Mouse (Mus musculus): ENCODE measurements at regions not wholly inside any gene's neighbourhood (a gene's known extent, or its start where the extent isn't known, plus 50 kb on each side); places are given as distances from the start of the nearest gene placed in this dataset.

DNA sequence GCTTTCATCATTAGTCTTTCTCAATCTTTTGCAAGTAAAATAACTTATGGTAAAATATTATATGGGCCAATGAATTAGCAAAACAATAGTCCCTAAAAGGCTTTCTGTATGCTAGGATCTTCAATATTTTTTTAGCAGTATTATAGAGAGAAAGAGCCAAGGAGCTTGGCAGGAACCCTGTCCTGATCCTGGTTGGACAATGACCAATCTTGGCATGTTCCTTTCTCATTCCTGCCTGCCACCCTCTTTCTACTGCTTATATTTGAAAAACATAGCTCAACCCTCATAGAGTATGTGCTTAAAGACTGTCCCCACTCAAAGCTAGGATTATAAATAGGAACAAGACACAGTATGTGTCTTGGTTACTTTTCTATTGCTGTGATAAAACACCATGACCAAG lies 327.8 kb upstream of the Spred2 start:
- Histone ChIP-seq H3K9me3 (ENCODE audit: low read length) (no peaks in the 10 kb centered on the region), H3K4me2 (replicated peaks; ENCODE audit: low read depth, low read length) (no peak overlapping the region), H3K9ac (replicated peaks; ENCODE audit: low read depth) (no peak overlapping the region), H3K4me3 (ENCODE audit: low read depth, low read length) (no peak overlapping the region), H3K27ac (ENCODE audit: low read length) (no peak overlapping the region), H3K36me3 (ENCODE audit: insufficient read depth, low read length) (no peaks in the 10 kb centered on the region), H3K4me1 (ENCODE audit: insufficient read depth, low read depth, low read length) (no peaks in the 10 kb centered on the region), H3K27me3 (replicated peaks; ENCODE audit: insufficient read depth, low read length) (no peaks in the 10 kb centered on the region)
- ATAC-seq (no peak), DNase-seq (ENCODE audit: low spot score) (no peak)
- TF ChIP-seq CTCF (IDR thresholded peaks at IDR 0.05), result no peak
- no peak for TF ChIP-seq EP300 (IDR thresholded peaks at IDR 0.05)

DNA sequence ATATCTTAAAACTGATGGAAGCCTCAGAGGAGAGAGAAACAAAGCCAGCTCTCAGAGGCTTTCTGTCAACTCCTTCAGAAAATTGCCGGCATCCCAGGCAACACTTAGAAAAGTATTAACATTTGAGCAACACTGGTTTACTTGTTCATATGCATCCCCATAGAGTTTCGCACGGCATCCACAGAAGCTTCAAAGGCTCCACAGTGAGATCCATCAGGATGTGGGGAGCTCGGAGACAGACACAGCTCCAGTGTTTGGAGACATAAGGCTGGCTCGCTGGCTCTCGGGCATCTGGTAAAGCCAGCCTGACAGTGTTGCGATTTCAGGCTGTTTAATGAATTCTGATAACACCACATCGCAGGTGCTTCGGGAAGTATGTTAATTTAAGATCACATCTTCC lies 324.7 kb upstream of the Spred2 start:
- Histone ChIP-seq H3K4me1 (ENCODE audit: insufficient read depth, low read depth, low read length) (no peaks in the 10 kb centered on the region), H3K27me3 (replicated peaks; ENCODE audit: insufficient read depth, low read length) (no peaks in the 10 kb centered on the region), H3K27ac (ENCODE audit: low read length) (no peak overlapping the region), H3K4me3 (ENCODE audit: low read depth, low read length) (no peak overlapping the region), H3K9me3 (ENCODE audit: low read length) (no peaks in the 10 kb centered on the region), H3K4me2 (replicated peaks; ENCODE audit: low read depth, low read length) (no peak overlapping the region), H3K36me3 (ENCODE audit: insufficient read depth, low read length) (no peaks in the 10 kb centered on the region), H3K9ac (replicated peaks; ENCODE audit: low read depth) (no peak overlapping the region)
- 89% methylated on average over 9 of the region's 9 CpGs for WGBS
- no peak for ATAC-seq
- DNase-seq (ENCODE audit: low spot score), result no peak
- TF ChIP-seq CTCF (IDR thresholded peaks at IDR 0.05), result no peak

DNA sequence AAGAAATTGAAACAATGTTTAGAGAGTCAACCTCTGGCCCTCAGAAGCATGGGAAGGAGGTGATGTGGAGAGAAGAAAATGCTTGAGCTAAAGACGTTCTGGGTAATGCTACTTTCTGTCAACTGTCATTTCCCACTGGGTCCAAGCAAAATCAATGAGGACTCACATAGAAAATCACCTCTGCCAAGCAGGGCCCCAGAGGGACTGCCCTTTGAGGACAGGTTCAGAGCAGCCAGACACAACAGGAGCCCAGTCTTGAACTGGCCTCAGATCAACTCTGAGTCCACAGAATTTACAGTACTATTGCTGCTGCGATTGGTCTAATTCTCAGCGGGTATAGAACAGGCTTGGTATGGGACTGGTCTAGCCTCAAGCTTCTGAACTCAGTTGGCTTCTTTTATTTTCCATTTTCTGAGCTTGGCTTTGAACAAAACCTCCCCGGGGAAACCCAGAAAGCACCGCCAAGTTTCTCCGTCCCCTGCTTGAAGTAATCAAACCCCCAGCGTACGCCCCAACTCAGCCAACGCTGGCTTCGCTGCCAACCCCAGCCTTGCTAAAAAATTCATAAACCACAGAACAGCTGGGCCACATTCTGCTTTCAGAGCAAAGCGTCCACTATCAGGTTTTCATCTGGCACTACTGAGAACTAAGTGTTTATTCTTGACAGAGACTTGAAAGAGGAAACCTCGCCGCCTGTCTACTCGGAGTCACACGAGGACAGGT lies 322.8 kb upstream of the Spred2 start:
- Histone ChIP-seq H3K27ac (ENCODE audit: low read length) (no peak overlapping the region), H3K4me3 (ENCODE audit: low read depth, low read length) (no peak overlapping the region), H3K9ac (replicated peaks; ENCODE audit: low read depth) (no peak overlapping the region), H3K4me2 (replicated peaks; ENCODE audit: low read depth, low read length) (no peak overlapping the region), H3K4me1 (ENCODE audit: insufficient read depth, low read depth, low read length) (no peaks in the 10 kb centered on the region), H3K9me3 (ENCODE audit: low read length) (no peaks in the 10 kb centered on the region), H3K36me3 (ENCODE audit: insufficient read depth, low read length) (no peaks in the 10 kb centered on the region), H3K27me3 (replicated peaks; ENCODE audit: insufficient read depth, low read length) (no peaks in the 10 kb centered on the region)
- TF ChIP-seq CTCF (IDR thresholded peaks at IDR 0.05) (no peak), EP300 (IDR thresholded peaks at IDR 0.05) (no peak)
- DNase-seq (ENCODE audit: low spot score) (peak; percentile 57), ATAC-seq (peak; percentile 66)
- WGBS, result 44% methylated on average over 15 of the region's 15 CpGs

- no peak for TF ChIP-seq EP300 (IDR thresholded peaks at IDR 0.05)
- TF ChIP-seq CTCF (IDR thresholded peaks at IDR 0.05), result no peak
- Histone ChIP-seq H3K27me3 (replicated peaks; ENCODE audit: insufficient read depth, low read length) (no peaks in the 10 kb centered on the region), H3K4me3 (ENCODE audit: low read depth, low read length) (no peak overlapping the region), H3K9me3 (ENCODE audit: low read length) (no peaks in the 10 kb centered on the region), H3K36me3 (ENCODE audit: insufficient read depth, low read length) (no peaks in the 10 kb centered on the region), H3K4me2 (replicated peaks; ENCODE audit: low read depth, low read length) (no peak overlapping the region), H3K4me1 (ENCODE audit: insufficient read depth, low read depth, low read length) (no peaks in the 10 kb centered on the region), H3K9ac (replicated peaks; ENCODE audit: low read depth) (no peak overlapping the region), H3K27ac (ENCODE audit: low read length) (no peak overlapping the region)
- DNase-seq (ENCODE audit: low spot score) (no peak), ATAC-seq (no peak)
- 74% methylated on average over 5 of the region's 5 CpGs for WGBS
Observed at GRCm38 (mm10) chr11:19602496-19602895, 321.7 kb upstream of the Spred2 start.

DNA sequence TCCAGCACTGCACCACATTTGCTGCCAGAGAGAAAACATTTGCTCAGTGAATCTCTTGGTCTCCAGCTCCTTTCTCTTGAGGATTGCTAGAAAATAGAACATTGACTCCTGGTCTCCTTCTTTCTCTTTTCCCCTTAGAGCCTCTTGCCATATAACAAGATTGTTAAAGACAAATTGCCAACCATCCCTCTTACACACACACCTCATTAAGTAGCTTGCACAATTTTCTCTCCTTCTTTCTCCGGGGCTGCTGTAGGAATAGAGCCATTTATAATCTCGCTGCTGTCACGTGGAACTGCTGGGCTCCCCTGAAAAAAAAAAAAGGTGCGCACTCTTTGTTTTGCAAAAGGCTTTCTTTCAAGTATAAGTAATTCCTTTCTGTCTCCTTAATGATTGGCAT lies 318.6 kb upstream of the Spred2 start:
- H3K4me3 ChIP-seq (ENCODE audit: low read depth, low read length), result no peak overlapping the region
- DNase-seq (ENCODE audit: low spot score) (peak; percentile 54), ATAC-seq (no peak)
- TF ChIP-seq EP300 (IDR thresholded peaks at IDR 0.05), result no peak
- TF ChIP-seq CTCF (IDR thresholded peaks at IDR 0.05), result no peak
- no peaks in the 10 kb centered on the region for H3K9me3 ChIP-seq (ENCODE audit: low read length)
- no peaks in the 10 kb centered on the region for H3K4me1 ChIP-seq (ENCODE audit: insufficient read depth, low read depth, low read length)
- no peak overlapping the region for H3K27ac ChIP-seq (ENCODE audit: low read length)
- H3K36me3 ChIP-seq (ENCODE audit: insufficient read depth, low read length), result no peaks in the 10 kb centered on the region
- no peak overlapping the region for H3K4me2 ChIP-seq (replicated peaks; ENCODE audit: low read depth, low read length)
- no peak overlapping the region for H3K9ac ChIP-seq (replicated peaks; ENCODE audit: low read depth)
- WGBS, result 54% methylated on average over 4 of the region's 4 CpGs
- no peaks in the 10 kb centered on the region for H3K27me3 ChIP-seq (replicated peaks; ENCODE audit: insufficient read depth, low read length)

DNA sequence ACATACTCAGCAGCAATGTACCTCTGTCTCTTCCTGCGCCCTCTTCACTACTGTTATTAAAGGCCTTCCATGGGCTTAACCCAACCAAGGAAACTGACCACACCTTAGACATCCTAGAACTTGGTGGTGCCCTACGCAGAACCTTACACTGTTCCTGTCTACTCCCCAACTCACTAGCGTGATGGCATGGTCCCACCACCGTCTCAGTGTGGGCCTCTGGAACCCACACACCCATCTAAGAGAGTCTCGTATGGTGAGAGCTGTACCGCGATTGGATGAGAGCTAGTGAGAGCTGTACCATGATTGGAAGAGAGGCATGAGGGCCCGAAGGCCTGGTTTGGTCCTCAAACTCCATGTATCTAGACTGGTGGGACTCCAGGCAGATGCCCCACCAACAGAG lies 317.2 kb upstream of the Spred2 start:
- Histone ChIP-seq H3K9me3 (ENCODE audit: low read length) (no peaks in the 10 kb centered on the region), H3K9ac (replicated peaks; ENCODE audit: low read depth) (no peak overlapping the region), H3K4me1 (ENCODE audit: insufficient read depth, low read depth, low read length) (no peaks in the 10 kb centered on the region), H3K4me3 (ENCODE audit: low read depth, low read length) (no peak overlapping the region), H3K4me2 (replicated peaks; ENCODE audit: low read depth, low read length) (no peak overlapping the region), H3K27ac (ENCODE audit: low read length) (no peak overlapping the region), H3K36me3 (ENCODE audit: insufficient read depth, low read length) (no peaks in the 10 kb centered on the region), H3K27me3 (replicated peaks; ENCODE audit: insufficient read depth, low read length) (no peaks in the 10 kb centered on the region)
- no peak for DNase-seq (ENCODE audit: low spot score)
- no peak for TF ChIP-seq CTCF (IDR thresholded peaks at IDR 0.05)
- TF ChIP-seq EP300 (IDR thresholded peaks at IDR 0.05), result no peak
- ATAC-seq, result no peak
- WGBS, result 96% methylated on average over 8 of the region's 8 CpGs

- H3K4me3 ChIP-seq (ENCODE audit: low read depth, low read length), result no peak overlapping the region
- H3K9ac ChIP-seq (replicated peaks; ENCODE audit: low read depth), result no peak overlapping the region
- H3K4me2 ChIP-seq (replicated peaks; ENCODE audit: low read depth, low read length), result no peak overlapping the region
- no peak overlapping the region for H3K27ac ChIP-seq (ENCODE audit: low read length)
- DNase-seq (ENCODE audit: low spot score) (no peak), ATAC-seq (no peak)
- no peaks in the 10 kb centered on the region for H3K9me3 ChIP-seq (ENCODE audit: low read length)
- no peak for TF ChIP-seq EP300 (IDR thresholded peaks at IDR 0.05)
- TF ChIP-seq CTCF (IDR thresholded peaks at IDR 0.05), result peak; percentile 13; the same call in 1 of the 2 replicates
- H3K4me1 ChIP-seq (ENCODE audit: insufficient read depth, low read depth, low read length), result no peaks in the 10 kb centered on the region
- H3K36me3 ChIP-seq (ENCODE audit: insufficient read depth, low read length), result no peaks in the 10 kb centered on the region
- no peaks in the 10 kb centered on the region for H3K27me3 ChIP-seq (replicated peaks; ENCODE audit: insufficient read depth, low read length)
Observed at GRCm38 (mm10) chr11:19607941-19608340, 316.2 kb upstream of the Spred2 start.
